Mouse (Mus musculus): ENCODE measurements around the gene Olfr209.

DNA sequence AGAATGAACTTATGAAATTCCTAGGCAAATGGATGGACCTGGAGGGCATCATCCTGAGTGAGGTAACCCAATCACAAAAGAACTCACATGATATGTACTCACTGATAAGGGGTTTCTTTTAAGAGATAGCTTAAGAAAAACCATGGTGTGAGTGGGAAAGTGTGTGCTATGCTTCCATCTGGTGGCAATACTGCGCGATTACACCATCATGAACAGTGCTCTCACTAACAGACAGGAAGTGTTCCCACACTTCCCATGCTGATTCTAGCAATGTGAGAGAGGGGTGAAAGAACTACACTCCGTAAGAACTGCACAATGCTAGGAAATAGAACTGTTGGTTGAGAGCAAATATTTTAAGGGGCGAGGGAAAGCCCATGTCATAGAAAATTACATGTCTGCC lies 39.9 kb upstream of the Olfr209 start:
- TF ChIP-seq CTCF (IDR thresholded peaks at IDR 0.05; ENCODE audit: low read depth, low read length): no peak
- no peak for TF ChIP-seq EP300 (IDR thresholded peaks at IDR 0.05; ENCODE audit: insufficient read depth, low read depth, low read length)
- TF ChIP-seq POLR2A (IDR thresholded peaks at IDR 0.05; ENCODE audit: insufficient read depth, low read length): no peak
